Mouse (Mus musculus) forebrain, embryonic 14.5 days (tissue): Measurements from ENCODE around the gene Sp3. TPM values are rescaled to one million over a fixed set of nuclear protein-coding genes. Genes with fewer than 3 reads are reported as not detected.
"Not testable (repeated sequence)": the region's sequence is repeated elsewhere in the genome, so short reads cannot be mapped to it uniquely, and the experiment has no call there.

ENCODE experiments used
- ATAC-seq: fragments of 200-750 bp; cut with Nextera tagmentation; 2 replicates; pipeline ENCODE4 v1.8.0; 2017; ENCODE audit warnings: mild to moderate bottlenecking, moderate library complexity
- DNase-seq: peaks from one replicate; pipeline ENCODE4 v3.0.0-alpha.2; 2015; ENCODE audit warnings: low spot score
- H3K27ac ChIP-seq: fragments of 300-500 bp; sonication (generic); 2 replicates; pipeline ENCODE4 v1.5.1; 2014; ENCODE audit warnings: low read depth, mild to moderate bottlenecking, control low read depth, low read length, moderate library complexity
- H3K27me3 ChIP-seq: fragments of 300-500 bp; sonication (generic); replicated peaks from 2 replicates; pipeline ENCODE4 v1.6.1; 2014; ENCODE audit warnings: low read length, control low read depth, mixed read lengths; ENCODE audit not compliant: control insufficient read depth, insufficient read depth
- H3K36me3 ChIP-seq: fragments of 300-500 bp; sonication (generic); 2 replicates; pipeline ENCODE4 v1.6.1; 2014; ENCODE audit warnings: low read length, control low read depth; ENCODE audit not compliant: control insufficient read depth, insufficient read depth
- H3K4me1 ChIP-seq: fragments of 300-500 bp; sonication (generic); 2 replicates; pipeline ENCODE4 v1.6.1; 2014; ENCODE audit warnings: antibody characterized with exemption, low read length, control low read depth; ENCODE audit not compliant: control insufficient read depth, insufficient read depth
- H3K4me2 ChIP-seq: fragments of 300-500 bp; sonication (generic); 2 replicates; pipeline ENCODE4 v1.6.1; 2014; ENCODE audit warnings: mild to moderate bottlenecking, control low read depth, low read length
- H3K4me3 ChIP-seq: fragments of 300-500 bp; sonication (generic); 2 replicates; pipeline ENCODE4 v1.5.1; 2014; ENCODE audit warnings: low read depth, low read length, control low read depth
- H3K9ac ChIP-seq: fragments of 300-500 bp; sonication (generic); 2 replicates; pipeline ENCODE4 v1.6.1; 2014; ENCODE audit warnings: mild to moderate bottlenecking, low read length, control low read depth, moderate library complexity
- H3K9me3 ChIP-seq: fragments of 300-500 bp; sonication (generic); replicated peaks from 2 replicates; pipeline ENCODE4 v1.6.1; 2016; ENCODE audit warnings: low read length, control low read depth, mixed read lengths; ENCODE audit not compliant: control insufficient read depth
- WGBS: fragments of 180-500 bp; shearing (Covaris S2); extraction: QIAGEN DNeasy Blood & Tissue Kit; methylation state at CpG from one replicate; pipeline ENCODE4 v1.1.7; 2014; 5-methylcytosine and 5-hydroxymethylcytosine counted together
- polyA plus RNA-seq: library from polyadenylated mRNA; unstranded; fragments of >200 nt; fragmentation: Nextera tagmentation; extraction: Ambion mirVana; gene quantifications from 2 replicates; pipeline ENCODE4 v1.2.1, GENCODE M21; 2014

Gene Sp3
- polyA plus RNA-seq, 1 experiment from 2014 or later = 61.9 TPM

GRCm38 (mm10) chr2:72996808-72997378 lies 16.6 kb upstream of the Sp3 start:
- Histone ChIP-seq H3K36me3 (no peaks in the 10 kb centered on the region), H3K9me3 (no peaks in the 10 kb centered on the region), H3K27ac (0 out of 2 replicates have a peak overlapping the region, but pooled peaks have one; percentile 77), H3K9ac (no peak overlapping the region), H3K27me3 (no peaks in the 10 kb centered on the region), H3K4me2 (no peak overlapping the region), H3K4me3 (no peak overlapping the region), H3K4me1 (peaks cover 17% of the 10 kb centered on the region)
- DNase-seq (peak; percentile 58), ATAC-seq (no peak)
- WGBS = 61% methylated on average over 9 of the region's 9 CpGs

DNA sequence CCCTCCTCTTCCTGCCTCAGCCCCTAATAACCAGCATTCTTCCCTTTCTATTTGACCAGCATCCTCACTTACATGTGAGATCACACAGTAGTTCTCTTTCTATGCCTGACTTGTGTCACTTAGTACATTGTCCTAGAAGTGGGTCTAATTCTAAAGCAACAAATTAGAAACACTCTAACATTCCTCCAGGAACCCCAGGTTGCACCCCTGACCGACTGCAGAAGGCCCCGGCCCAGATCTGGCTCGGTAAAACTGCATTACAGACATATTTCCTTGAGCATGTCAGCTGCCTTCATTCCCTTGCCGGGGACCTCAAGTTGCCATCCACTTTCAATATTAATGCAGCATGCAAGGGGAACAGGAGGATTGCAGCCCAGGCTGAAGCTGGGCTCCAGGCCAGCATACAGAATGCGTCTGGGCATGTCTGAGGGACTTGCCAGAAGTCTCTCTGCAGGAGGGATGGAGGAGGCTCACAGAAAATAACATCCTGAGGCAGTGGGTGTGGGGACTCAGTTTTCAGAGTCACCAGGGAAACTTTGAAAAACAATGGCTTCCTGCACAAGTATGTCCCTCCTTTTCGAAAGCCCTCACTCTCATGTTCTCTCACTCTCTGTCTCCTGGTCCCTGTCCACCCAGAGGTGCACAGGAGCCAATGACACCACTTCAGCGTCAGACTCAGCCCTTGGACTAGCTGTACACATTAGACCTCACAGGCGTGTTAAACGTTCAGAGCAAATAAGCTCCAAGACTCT lies 15.3 kb upstream of the Sp3 start:
- H3K27ac ChIP-seq = peak overlapping the region; percentile 77
- WGBS = 28% methylated on average over 9 of the region's 9 CpGs
- ATAC-seq = peak; percentile 94
- H3K4me1 ChIP-seq = peaks cover 17% of the 10 kb centered on the region
- no peaks in the 10 kb centered on the region for H3K9me3 ChIP-seq
- no peak overlapping the region for H3K4me3 ChIP-seq
- H3K27me3 ChIP-seq = no peaks in the 10 kb centered on the region
- peak; percentile 94 for DNase-seq
- H3K9ac ChIP-seq = no peak overlapping the region
- H3K36me3 ChIP-seq = no peaks in the 10 kb centered on the region
- 0 out of 2 replicates have a peak overlapping the region, but pooled peaks have one; percentile 20 for H3K4me2 ChIP-seq

DNA sequence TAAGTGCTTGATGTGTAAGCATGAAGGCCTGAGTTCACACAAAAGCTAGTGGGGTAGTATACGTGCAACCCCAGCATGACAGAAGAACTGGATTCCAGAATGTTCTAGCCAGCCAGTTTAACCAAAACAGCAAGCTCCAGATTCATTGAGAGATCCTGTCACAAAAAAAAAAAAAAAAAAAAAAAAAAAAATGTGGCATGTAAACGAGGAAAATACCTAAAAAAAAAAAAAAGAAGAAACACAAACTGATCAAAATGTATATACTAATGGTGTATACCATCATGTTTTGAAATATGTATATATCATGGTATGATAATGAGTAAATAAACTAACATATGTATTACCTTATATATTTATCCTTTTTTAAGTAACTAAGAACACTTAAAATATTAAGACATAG lies 13.9 kb upstream of the Sp3 start:
- 0 out of 2 replicates have a peak, but pooled peaks cover 3% of the 10 kb centered on the region for H3K9me3 ChIP-seq
- no peak overlapping the region for H3K9ac ChIP-seq
- H3K27ac ChIP-seq = no peak overlapping the region
- 66% methylated on average over 2 of the region's 2 CpGs for WGBS
- no peak for DNase-seq
- H3K4me2 ChIP-seq = no peak overlapping the region
- no peak for ATAC-seq
- H3K27me3 ChIP-seq = no peaks in the 10 kb centered on the region
- H3K4me1 ChIP-seq = peaks cover 17% of the 10 kb centered on the region
- H3K4me3 ChIP-seq = no peak overlapping the region
- H3K36me3 ChIP-seq = no peaks in the 10 kb centered on the region

DNA sequence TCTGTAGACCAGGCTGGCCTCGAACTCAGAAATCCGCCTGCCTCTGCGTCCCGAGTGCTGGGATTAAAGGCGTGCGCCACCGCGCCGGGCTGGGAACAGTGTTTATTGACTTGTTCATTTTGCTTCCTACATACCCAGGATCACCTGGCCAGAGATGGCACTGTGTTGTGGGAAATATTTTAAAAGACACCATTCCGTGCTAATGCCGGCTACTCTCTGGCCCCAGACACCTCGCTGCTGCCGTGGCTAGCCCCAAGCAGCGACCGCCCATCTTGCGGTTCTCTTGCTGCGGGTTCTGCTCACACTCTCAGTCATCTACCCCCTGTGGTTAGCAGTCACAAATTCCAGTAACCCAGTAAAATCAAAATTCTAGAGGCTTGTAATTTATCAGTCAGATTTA lies 12.3 kb upstream of the Sp3 start:
- no peak overlapping the region for H3K27ac ChIP-seq
- H3K36me3 ChIP-seq = no peaks in the 10 kb centered on the region
- peaks cover 17% of the 10 kb centered on the region for H3K4me1 ChIP-seq
- H3K9me3 ChIP-seq = 0 out of 2 replicates have a peak, but pooled peaks cover 3% of the 10 kb centered on the region
- no peak for DNase-seq
- H3K4me3 ChIP-seq = no peak overlapping the region
- H3K4me2 ChIP-seq = no peak overlapping the region
- H3K9ac ChIP-seq = no peak overlapping the region
- no peak for ATAC-seq
- 97% methylated on average over 17 of the region's 17 CpGs for WGBS
- no peaks in the 10 kb centered on the region for H3K27me3 ChIP-seq

DNA sequence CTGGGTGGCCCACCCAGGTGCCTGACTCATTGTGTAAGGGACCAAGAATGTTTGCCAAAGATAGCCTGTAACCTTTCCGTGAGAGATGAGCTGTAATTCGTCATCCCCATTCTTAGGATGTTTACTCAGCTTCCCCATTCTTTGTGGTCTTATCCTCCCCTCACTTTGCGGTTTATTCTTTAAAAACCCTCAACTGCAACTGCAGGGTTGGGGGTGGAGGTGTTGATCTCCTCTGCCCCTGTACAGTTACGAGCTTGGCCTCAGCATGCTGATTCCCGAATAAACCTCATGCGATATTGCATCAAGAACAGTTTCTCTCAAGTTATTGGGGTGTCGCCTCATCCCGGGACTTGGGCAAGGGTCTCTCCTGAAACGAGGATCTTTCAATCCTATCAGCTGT lies 8.7 kb upstream of the Sp3 start:
- not testable (repeated sequence) for H3K27ac ChIP-seq, H3K4me3 ChIP-seq, ATAC-seq, H3K27me3 ChIP-seq, H3K4me1 ChIP-seq, DNase-seq, H3K4me2 ChIP-seq, H3K9me3 ChIP-seq, H3K9ac ChIP-seq, H3K36me3 ChIP-seq
- 93% methylated on average over 9 of the region's 9 CpGs for WGBS

- Histone ChIP-seq H3K4me2 (no peak within 1 kb of the TSS), H3K9ac (no peak within 1 kb of the TSS), H3K27ac (no peak within 1 kb of the TSS), H3K4me3 (no peak within 1 kb of the TSS), H3K27me3 (no peaks in the 10 kb centered on the region), H3K4me1 (no peaks in the 10 kb centered on the region; the same call in 1 of the 2 replicates), H3K36me3 (no peaks in the 10 kb centered on the region), H3K9me3 (0 out of 2 replicates have a peak, but pooled peaks cover 3% of the 10 kb centered on the region)
- ATAC-seq = no peak
- WGBS = 93% methylated on average over 5 of the region's 5 CpGs
- no peak for DNase-seq
These were observed 6.4 kb upstream of the Sp3 start, which contains the start of gene Gm11084 for GRCm38 (mm10) chr2:72986616-72987015. Gene Gm11084 (minus strand): TSS chr2:72986716.

GRCm38 (mm10) chr2:72985516-72985915 lies 5.3 kb upstream of the Sp3 start:
- DNase-seq = no peak
- Histone ChIP-seq H3K4me2 (no peak overlapping the region), H3K9me3 (0 out of 2 replicates have a peak, but pooled peaks cover 3% of the 10 kb centered on the region), H3K4me1 (no peaks in the 10 kb centered on the region; the same call in 1 of the 2 replicates), H3K4me3 (no peak overlapping the region), H3K36me3 (no peaks in the 10 kb centered on the region), H3K27me3 (no peaks in the 10 kb centered on the region), H3K27ac (no peak overlapping the region), H3K9ac (no peak overlapping the region)
- ATAC-seq = no peak
- 40% methylated on average over 1 of the region's 1 CpGs for WGBS

- DNase-seq = no peak
- H3K9me3 ChIP-seq = 0 out of 2 replicates have a peak, but pooled peaks cover 3% of the 10 kb centered on the region
- H3K27me3 ChIP-seq = no peaks in the 10 kb centered on the region
- H3K4me1 ChIP-seq = no peaks in the 10 kb centered on the region; the same call in 1 of the 2 replicates
- H3K36me3 ChIP-seq = no peaks in the 10 kb centered on the region
- no peak overlapping the region for H3K9ac ChIP-seq
- no peak for ATAC-seq
- no peak overlapping the region for H3K4me3 ChIP-seq
- no peak overlapping the region for H3K4me2 ChIP-seq
- no peak overlapping the region for H3K27ac ChIP-seq
- WGBS = 71% methylated on average over 4 of the region's 4 CpGs
These were observed 4.6 kb upstream of the Sp3 start for GRCm38 (mm10) chr2:72984806-72985205.

DNA sequence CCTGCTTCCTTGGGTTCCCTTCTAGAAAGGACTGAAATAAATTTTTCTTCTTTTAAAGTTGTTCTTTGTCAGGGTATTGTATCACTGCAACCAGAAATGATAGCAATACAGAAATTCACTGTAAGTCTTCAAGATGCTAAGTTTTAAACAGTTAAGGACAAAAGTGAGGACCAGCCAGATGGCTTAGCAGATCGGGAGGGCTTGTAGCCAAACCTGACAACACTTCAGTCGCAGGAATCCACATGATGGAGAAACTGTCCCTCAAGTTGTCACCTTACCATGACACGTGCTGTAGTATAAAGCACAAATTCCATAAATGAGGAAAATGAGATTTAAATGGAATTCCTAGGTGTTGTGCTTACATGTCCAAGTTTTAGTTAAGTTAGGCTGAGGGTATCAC lies 3.0 kb upstream of the Sp3 start:
- no peak overlapping the region for H3K9ac ChIP-seq
- DNase-seq = peak; percentile 54
- no peak for ATAC-seq
- no peaks in the 10 kb centered on the region for H3K36me3 ChIP-seq
- no peaks in the 10 kb centered on the region for H3K9me3 ChIP-seq
- H3K4me3 ChIP-seq = no peak overlapping the region
- H3K27me3 ChIP-seq = no peaks in the 10 kb centered on the region
- H3K27ac ChIP-seq = peak overlapping the region; percentile 33; the same call in 1 of the 2 replicates
- no peak overlapping the region for H3K4me2 ChIP-seq
- H3K4me1 ChIP-seq = no peaks in the 10 kb centered on the region; the same call in 1 of the 2 replicates
- 68% methylated on average over 3 of the region's 3 CpGs for WGBS
